Mouse (Mus musculus) intestine, embryonic 15.5 days (tissue): ENCODE measurements around the gene Dusp5. TPM values are rescaled to one million over a fixed set of nuclear protein-coding genes. Genes with fewer than 3 reads are reported as not detected.

ENCODE experiments used
- ATAC-seq: fragments of 200-750 bp; cut with Nextera tagmentation; 2 replicates; pipeline ENCODE4 v1.8.0; 2017; ENCODE audit warnings: moderate TSS enrichment, moderate library complexity
- H3K27ac ChIP-seq: fragments of 300-500 bp; sonication (generic); 2 replicates; pipeline ENCODE4 v1.5.1; 2015; ENCODE audit warnings: mild to moderate bottlenecking, inconsistent platforms
- H3K27me3 ChIP-seq: fragments of 300-500 bp; sonication (generic); replicated peaks from 2 replicates; pipeline ENCODE4 v1.6.1; 2015; ENCODE audit warnings: inconsistent platforms
- H3K36me3 ChIP-seq: fragments of 300-500 bp; sonication (generic); 2 replicates; pipeline ENCODE4 v1.6.1; 2015; ENCODE audit warnings: inconsistent platforms
- H3K4me1 ChIP-seq: fragments of 300-500 bp; sonication (generic); replicated peaks from 2 replicates; pipeline ENCODE4 v1.6.1; 2015; ENCODE audit warnings: inconsistent platforms
- H3K4me2 ChIP-seq: fragments of 300-500 bp; sonication (generic); replicated peaks from 2 replicates; pipeline ENCODE4 v1.6.1; 2015; ENCODE audit warnings: mild to moderate bottlenecking, inconsistent platforms
- H3K4me3 ChIP-seq: fragments of 300-500 bp; sonication (generic); replicated peaks from 2 replicates; pipeline ENCODE4 v1.5.1; 2015; ENCODE audit warnings: inconsistent platforms
- H3K9ac ChIP-seq: fragments of 300-500 bp; sonication (generic); 2 replicates; pipeline ENCODE4 v1.6.1; 2015; ENCODE audit warnings: inconsistent platforms
- H3K9me3 ChIP-seq: fragments of 300-500 bp; sonication (generic); 2 replicates; pipeline ENCODE4 v1.6.1; 2016; ENCODE audit warnings: inconsistent platforms
- WGBS: fragments of 180-500 bp; shearing (Covaris S2); methylation state at CpG from one replicate; pipeline ENCODE4 v1.1.7; 2015; 5-methylcytosine and 5-hydroxymethylcytosine counted together
- polyA plus RNA-seq: library from polyadenylated mRNA; unstranded; fragments of >200 nt; fragmentation: Nextera tagmentation; extraction: Ambion mirVana; gene quantifications from 2 replicates; pipeline ENCODE4 v1.2.1, GENCODE M21; 2015

Dusp5 gene
- polyA plus RNA-seq, 1 experiment from 2014 or later: 9.0 TPM

- WGBS: 73% methylated on average over 11 of the region's 11 CpGs
- ATAC-seq: peak; percentile 56
- Histone ChIP-seq H3K4me3 (no peak overlapping the region), H3K27ac (no peak overlapping the region), H3K9ac (no peak overlapping the region), H3K9me3 (no peaks in the 10 kb centered on the region), H3K4me1 (peaks cover 13% of the 10 kb centered on the region), H3K36me3 (no peaks in the 10 kb centered on the region), H3K27me3 (no peaks in the 10 kb centered on the region), H3K4me2 (no peak overlapping the region)
Measured at GRCm38 (mm10) chr19:53554402-53554801, 25.5 kb downstream of the Dusp5 start.

- peak; percentile 21; the same call in 1 of the 2 replicates for ATAC-seq
- no peaks in the 10 kb centered on the region for H3K36me3 ChIP-seq
- H3K9ac ChIP-seq: no peak overlapping the region
- no peaks in the 10 kb centered on the region for H3K27me3 ChIP-seq
- no peak overlapping the region for H3K27ac ChIP-seq
- peaks cover 13% of the 10 kb centered on the region for H3K4me1 ChIP-seq
- no peak overlapping the region for H3K4me3 ChIP-seq
- 77% methylated on average over 5 of the region's 5 CpGs for WGBS
- no peaks in the 10 kb centered on the region for H3K9me3 ChIP-seq
- no peak overlapping the region for H3K4me2 ChIP-seq
Measured at GRCm38 (mm10) chr19:53554981-53555616, 26.2 kb downstream of the Dusp5 start.

- Histone ChIP-seq H3K9ac (no peak overlapping the region), H3K4me3 (0 out of 2 replicates have a peak overlapping the region, but pooled peaks have one; percentile 1), H3K27me3 (no peaks in the 10 kb centered on the region), H3K27ac (no peak overlapping the region), H3K4me1 (peaks cover 13% of the 10 kb centered on the region), H3K4me2 (peak overlapping the region; percentile 50), H3K9me3 (no peaks in the 10 kb centered on the region), H3K36me3 (no peaks in the 10 kb centered on the region)
- 33% methylated on average over 6 of the region's 6 CpGs for WGBS
- no peak for ATAC-seq
Measured at GRCm38 (mm10) chr19:53556841-53557240, 27.9 kb downstream of the Dusp5 start.

- Histone ChIP-seq H3K9ac (no peak overlapping the region), H3K4me3 (0 out of 2 replicates have a peak overlapping the region, but pooled peaks have one; percentile 1), H3K4me2 (peak overlapping the region; percentile 50), H3K27me3 (no peaks in the 10 kb centered on the region), H3K4me1 (peaks cover 13% of the 10 kb centered on the region), H3K36me3 (no peaks in the 10 kb centered on the region), H3K9me3 (no peaks in the 10 kb centered on the region), H3K27ac (no peak overlapping the region)
- ATAC-seq: peak; percentile 70
- WGBS: 27% methylated on average over 20 of the region's 20 CpGs
Measured at GRCm38 (mm10) chr19:53557267-53557936, 28.5 kb downstream of the Dusp5 start.

GRCm38 (mm10) chr19:53560436-53560835 is 31.5 kb downstream of the Dusp5 start:
- Histone ChIP-seq H3K27ac (no peak overlapping the region), H3K4me2 (no peak overlapping the region), H3K4me3 (no peak overlapping the region), H3K9me3 (no peaks in the 10 kb centered on the region), H3K36me3 (no peaks in the 10 kb centered on the region), H3K9ac (no peak overlapping the region), H3K27me3 (no peaks in the 10 kb centered on the region), H3K4me1 (peaks cover 8% of the 10 kb centered on the region)
- WGBS: 87% methylated on average over 3 of the region's 3 CpGs
- no peak for ATAC-seq

- no peaks in the 10 kb centered on the region for H3K36me3 ChIP-seq
- no peaks in the 10 kb centered on the region for H3K9me3 ChIP-seq
- H3K9ac ChIP-seq: no peak overlapping the region
- no peak overlapping the region for H3K27ac ChIP-seq
- no peak for ATAC-seq
- no peaks in the 10 kb centered on the region for H3K4me1 ChIP-seq
- no peaks in the 10 kb centered on the region for H3K27me3 ChIP-seq
- H3K4me3 ChIP-seq: no peak overlapping the region
- 52% methylated on average over 4 of the region's 4 CpGs for WGBS
- H3K4me2 ChIP-seq: no peak overlapping the region
Measured at GRCm38 (mm10) chr19:53564174-53564573, 35.3 kb downstream of the Dusp5 start.

- Histone ChIP-seq H3K27me3 (no peaks in the 10 kb centered on the region), H3K9me3 (no peaks in the 10 kb centered on the region), H3K36me3 (no peaks in the 10 kb centered on the region), H3K27ac (no peak overlapping the region), H3K9ac (no peak overlapping the region), H3K4me2 (no peak overlapping the region), H3K4me1 (no peaks in the 10 kb centered on the region), H3K4me3 (no peak overlapping the region)
- 86% methylated on average over 14 of the region's 14 CpGs for WGBS
- ATAC-seq: no peak
Measured at GRCm38 (mm10) chr19:53565565-53566277, 36.8 kb downstream of the Dusp5 start.

- Histone ChIP-seq H3K4me1 (0 out of 2 replicates have a peak, but pooled peaks cover 3% of the 10 kb centered on the region), H3K4me3 (no peak overlapping the region), H3K9ac (no peak overlapping the region), H3K36me3 (no peaks in the 10 kb centered on the region), H3K4me2 (no peak overlapping the region), H3K27ac (no peak overlapping the region), H3K9me3 (no peaks in the 10 kb centered on the region), H3K27me3 (no peaks in the 10 kb centered on the region)
- ATAC-seq: no peak
- WGBS: 54% methylated on average over 11 of the region's 11 CpGs
Measured at GRCm38 (mm10) chr19:53567864-53568263, 39.0 kb downstream of the Dusp5 start.

- ATAC-seq: no peak
- Histone ChIP-seq H3K27me3 (no peaks in the 10 kb centered on the region), H3K9me3 (no peaks in the 10 kb centered on the region), H3K4me3 (no peak overlapping the region), H3K36me3 (no peaks in the 10 kb centered on the region), H3K4me2 (no peak overlapping the region), H3K27ac (no peak overlapping the region), H3K9ac (no peak overlapping the region), H3K4me1 (0 out of 2 replicates have a peak, but pooled peaks cover 3% of the 10 kb centered on the region)
- WGBS: 76% methylated on average over 3 of the region's 3 CpGs
Measured at GRCm38 (mm10) chr19:53568553-53568952, 39.6 kb downstream of the Dusp5 start.

GRCm38 (mm10) chr19:53571056-53571455 is 42.1 kb downstream of the Dusp5 start:
- Histone ChIP-seq H3K4me2 (no peak overlapping the region), H3K27ac (no peak overlapping the region), H3K4me1 (0 out of 2 replicates have a peak, but pooled peaks cover 4% of the 10 kb centered on the region), H3K4me3 (no peak overlapping the region), H3K9ac (no peak overlapping the region), H3K9me3 (no peaks in the 10 kb centered on the region), H3K27me3 (no peaks in the 10 kb centered on the region), H3K36me3 (no peaks in the 10 kb centered on the region)
- ATAC-seq: no peak
- 62% methylated on average over 4 of the region's 4 CpGs for WGBS

- Histone ChIP-seq H3K4me1 (peaks cover 7% of the 10 kb centered on the region; the same call in 1 of the 2 replicates), H3K27ac (no peak overlapping the region), H3K27me3 (no peaks in the 10 kb centered on the region), H3K9me3 (no peaks in the 10 kb centered on the region), H3K9ac (no peak overlapping the region), H3K36me3 (no peaks in the 10 kb centered on the region), H3K4me2 (no peak overlapping the region), H3K4me3 (no peak overlapping the region)
- 74% methylated on average over 18 of the region's 18 CpGs for WGBS
- no peak for ATAC-seq
Measured at GRCm38 (mm10) chr19:53571501-53572428, 42.9 kb downstream of the Dusp5 start.
